Mouse (Mus musculus): ENCODE results near the gene Taf3. TPM values are rescaled to one million over a fixed set of nuclear protein-coding genes. Genes with fewer than 3 reads are reported as not detected.
A peak's percentile ranks its signal among the peaks of the same experiment; 100 is the strongest.

Gene Taf3
- total RNA-seq, 1 experiment, result 7.8 TPM

DNA sequence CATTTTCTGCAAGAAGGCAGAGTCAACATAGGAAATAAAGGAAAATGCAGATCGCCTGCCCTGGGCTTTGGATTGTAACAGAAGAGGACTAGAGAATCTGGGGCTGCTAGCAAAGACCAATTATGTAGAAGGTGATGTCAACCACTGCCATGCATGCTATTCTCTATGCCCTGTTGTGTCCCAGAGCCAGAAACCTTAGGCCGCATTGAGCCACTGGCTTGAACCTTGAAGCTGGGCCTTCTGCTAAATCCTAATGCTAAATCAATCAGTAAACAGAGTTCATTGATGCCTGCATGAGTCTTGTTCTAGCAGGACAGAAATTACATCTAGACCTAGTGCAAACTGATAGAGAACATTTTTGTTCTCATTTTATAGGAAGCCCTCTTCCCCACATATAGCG, 162.4 kb downstream of the Taf3 start:
- peaks cover 0 to 8% of the 10 kb centered on the region in 2 experiments; a peak in 2 of 4 replicates for H3K4me1 ChIP-seq (ENCODE audit: control insufficient read depth in 2 of 2, insufficient read depth in 2 of 2, low read length in 2 of 2, poor library complexity in 1 of 2)
- TF ChIP-seq CHD2 (IDR thresholded peaks at IDR 0.05; ENCODE audit: low read depth, low read length), result no peak
- TF ChIP-seq ZC3H11A (IDR thresholded peaks at IDR 0.05; ENCODE audit: borderline replicate concordance, low read depth, low read length), result no peak
- TF ChIP-seq HCFC1 (IDR thresholded peaks at IDR 0.05; ENCODE audit: borderline replicate concordance, insufficient read depth, low read length), result no peak
- TF ChIP-seq ZNF384 (IDR thresholded peaks at IDR 0.05; ENCODE audit: low read depth, low read length), result no peak
- no peak for TF ChIP-seq MAFK (IDR thresholded peaks at IDR 0.05; ENCODE audit: insufficient read depth, low read depth, low read length)
- in situ Hi-C loops (cut with MboI; ENCODE audit: low sequenced_read_pairs in 2 of 2, unreplicated experiment in 2 of 2), result no loop called here
- no peak for DNase-seq (ENCODE audit: low read depth, low spot score)
- H3K27ac ChIP-seq (ENCODE audit: insufficient read depth, low read depth, low read length, poor library complexity, severe bottlenecking), result no peak overlapping the region
- H3K36me3 ChIP-seq (ENCODE audit: control insufficient read depth, insufficient read depth, low read length, poor library complexity, severe bottlenecking), result no peaks in the 10 kb centered on the region
- H3K9ac ChIP-seq (ENCODE audit: insufficient read depth, low read depth, low read length, poor library complexity, severe bottlenecking), result no peak overlapping the region
- H3K4me3 ChIP-seq (ENCODE audit: insufficient read depth in 1 of 2, low read depth in 1 of 2, low read length in 2 of 2, poor library complexity in 1 of 2, severe bottlenecking in 1 of 2), result no peak overlapping the region
- H3K9me3 ChIP-seq (ENCODE audit: control insufficient read depth, insufficient read depth, low read depth, low read length), result no peaks in the 10 kb centered on the region

- in situ Hi-C loops (cut with MboI; ENCODE audit: low sequenced_read_pairs in 2 of 2, unreplicated experiment in 2 of 2), result no loop called here
- no peaks in the 10 kb centered on the region for H3K36me3 ChIP-seq (ENCODE audit: control insufficient read depth, insufficient read depth, low read length, poor library complexity, severe bottlenecking)
- no peak for DNase-seq (ENCODE audit: low read depth, low spot score)
- TF ChIP-seq MAFK (IDR thresholded peaks at IDR 0.05; ENCODE audit: insufficient read depth, low read depth, low read length), result no peak
- TF ChIP-seq ZC3H11A (IDR thresholded peaks at IDR 0.05; ENCODE audit: borderline replicate concordance, low read depth, low read length), result no peak
- TF ChIP-seq ZNF384 (IDR thresholded peaks at IDR 0.05; ENCODE audit: low read depth, low read length), result no peak
- TF ChIP-seq CHD2 (IDR thresholded peaks at IDR 0.05; ENCODE audit: low read depth, low read length), result no peak
- no peak for TF ChIP-seq HCFC1 (IDR thresholded peaks at IDR 0.05; ENCODE audit: borderline replicate concordance, insufficient read depth, low read length)
- H3K4me1 ChIP-seq (ENCODE audit: control insufficient read depth in 2 of 2, insufficient read depth in 2 of 2, low read length in 2 of 2, poor library complexity in 1 of 2), result peaks cover 0 to 10% of the 10 kb centered on the region in 2 experiments; a peak in 2 of 4 replicates
- no peaks in the 10 kb centered on the region for H3K9me3 ChIP-seq (ENCODE audit: control insufficient read depth, insufficient read depth, low read depth, low read length)
- H3K9ac ChIP-seq (ENCODE audit: insufficient read depth, low read depth, low read length, poor library complexity, severe bottlenecking), result no peak overlapping the region
- H3K27ac ChIP-seq (ENCODE audit: insufficient read depth, low read depth, low read length, poor library complexity, severe bottlenecking), result no peak overlapping the region
- H3K4me3 ChIP-seq (ENCODE audit: insufficient read depth in 1 of 2, low read depth in 1 of 2, low read length in 2 of 2, poor library complexity in 1 of 2, severe bottlenecking in 1 of 2), result no peak overlapping the region
Observed at GRCm38 (mm10) chr2:9885217-9885770, 163.1 kb downstream of the Taf3 start.

DNA sequence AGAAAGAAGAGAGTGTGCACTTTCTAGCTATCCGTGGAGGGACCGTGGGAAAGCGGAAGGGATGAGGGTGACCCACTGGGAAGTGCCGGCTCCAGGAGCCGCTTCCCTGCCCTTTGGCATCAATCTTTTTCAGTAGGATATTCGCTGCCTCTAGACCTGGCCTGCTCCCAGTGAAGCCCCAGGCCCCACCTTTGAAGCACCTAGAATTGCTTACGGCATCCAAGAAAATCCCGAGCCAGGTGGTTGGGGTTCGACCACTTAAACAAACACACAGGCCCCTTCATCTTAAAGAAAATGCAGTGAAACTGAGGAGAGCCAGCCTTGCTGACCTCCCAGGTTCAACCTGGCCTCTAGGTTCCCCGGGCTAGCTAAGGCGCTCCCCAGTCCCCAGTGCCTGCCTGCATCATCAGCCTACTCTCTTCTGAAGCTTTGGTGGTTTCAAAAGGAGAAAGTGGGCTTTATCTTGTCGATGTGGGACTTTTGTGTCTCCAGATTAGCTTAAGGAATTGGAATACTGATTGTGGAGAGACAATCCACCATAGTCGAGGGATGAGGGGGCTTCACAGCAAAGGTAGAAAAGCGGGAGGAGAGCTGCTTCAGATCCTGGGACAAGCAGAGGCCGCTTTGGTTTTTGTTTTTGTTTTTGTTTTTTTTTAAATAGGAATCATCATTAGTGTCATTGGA, 163.7 kb downstream of the Taf3 start:
- no peak for DNase-seq (ENCODE audit: low read depth, low spot score)
- in situ Hi-C loops (cut with MboI; ENCODE audit: low sequenced_read_pairs in 2 of 2, unreplicated experiment in 2 of 2), result loop anchor here (5.0 kb wide), 1 partner anchor 488 kb away; the partner anchor contains the start of gene Sfmbt2 (in 2 of the 2)
- Histone ChIP-seq H3K9me3 (ENCODE audit: control insufficient read depth, insufficient read depth, low read depth, low read length) (no peaks in the 10 kb centered on the region), H3K27ac (ENCODE audit: insufficient read depth, low read depth, low read length, poor library complexity, severe bottlenecking) (no peak overlapping the region), H3K4me1 (ENCODE audit: control insufficient read depth in 2 of 2, insufficient read depth in 2 of 2, low read length in 2 of 2, poor library complexity in 1 of 2) (peaks cover 0 to 10% of the 10 kb centered on the region in 2 experiments; a peak in 2 of 4 replicates), H3K4me3 (ENCODE audit: insufficient read depth in 1 of 2, low read depth in 1 of 2, low read length in 2 of 2, poor library complexity in 1 of 2, severe bottlenecking in 1 of 2) (no peak overlapping the region), H3K9ac (ENCODE audit: insufficient read depth, low read depth, low read length, poor library complexity, severe bottlenecking) (no peak overlapping the region), H3K36me3 (ENCODE audit: control insufficient read depth, insufficient read depth, low read length, poor library complexity, severe bottlenecking) (no peaks in the 10 kb centered on the region)
- TF ChIP-seq ZC3H11A (IDR thresholded peaks at IDR 0.05; ENCODE audit: borderline replicate concordance, low read depth, low read length) (no peak), CHD2 (IDR thresholded peaks at IDR 0.05; ENCODE audit: low read depth, low read length) (no peak), MAFK (IDR thresholded peaks at IDR 0.05; ENCODE audit: insufficient read depth, low read depth, low read length) (no peak), ZNF384 (IDR thresholded peaks at IDR 0.05; ENCODE audit: low read depth, low read length) (no peak), HCFC1 (IDR thresholded peaks at IDR 0.05; ENCODE audit: borderline replicate concordance, insufficient read depth, low read length) (no peak)

GRCm38 (mm10) chr2:9883803-9884532, 164.4 kb downstream of the Taf3 start:
- no peak overlapping the region for H3K27ac ChIP-seq (ENCODE audit: insufficient read depth, low read depth, low read length, poor library complexity, severe bottlenecking)
- in situ Hi-C loops (cut with MboI; ENCODE audit: low sequenced_read_pairs in 2 of 2, unreplicated experiment in 2 of 2), result loop anchor here (5.0 kb wide), 1 partner anchor 488 kb away; the partner anchor contains the start of gene Sfmbt2 (in 2 of the 2)
- no peak for DNase-seq (ENCODE audit: low read depth, low spot score)
- peaks cover 0 to 10% of the 10 kb centered on the region in 2 experiments; a peak in 2 of 4 replicates for H3K4me1 ChIP-seq (ENCODE audit: control insufficient read depth in 2 of 2, insufficient read depth in 2 of 2, low read length in 2 of 2, poor library complexity in 1 of 2)
- no peak overlapping the region for H3K9ac ChIP-seq (ENCODE audit: insufficient read depth, low read depth, low read length, poor library complexity, severe bottlenecking)
- no peak overlapping the region for H3K4me3 ChIP-seq (ENCODE audit: insufficient read depth in 1 of 2, low read depth in 1 of 2, low read length in 2 of 2, poor library complexity in 1 of 2, severe bottlenecking in 1 of 2)
- H3K9me3 ChIP-seq (ENCODE audit: control insufficient read depth, insufficient read depth, low read depth, low read length), result no peaks in the 10 kb centered on the region
- TF ChIP-seq ZC3H11A (IDR thresholded peaks at IDR 0.05; ENCODE audit: borderline replicate concordance, low read depth, low read length), result no peak
- TF ChIP-seq CHD2 (IDR thresholded peaks at IDR 0.05; ENCODE audit: low read depth, low read length), result no peak
- 0 out of 2 replicates have a peak, but pooled peaks have one; percentile 34 for TF ChIP-seq HCFC1 (IDR thresholded peaks at IDR 0.05; ENCODE audit: borderline replicate concordance, insufficient read depth, low read length)
- no peaks in the 10 kb centered on the region for H3K36me3 ChIP-seq (ENCODE audit: control insufficient read depth, insufficient read depth, low read length, poor library complexity, severe bottlenecking)

Data from ES-E14 (cell line).